Mouse (Mus musculus) liver, postnatal 0 days (tissue): ENCODE data around the gene Pnpla8.

Experiments
- CTCF ChIP-seq: sonication (generic); IDR thresholded peaks from 2 replicates; pipeline ENCODE4 v1.5.1; 2016; ENCODE audit warnings: antibody characterized with exemption, low read depth
- EP300 ChIP-seq: IDR thresholded peaks from 2 replicates; pipeline ENCODE4 v1.6.1; 2016; ENCODE audit warnings: antibody characterized with exemption, low read depth, mild to moderate bottlenecking

DNA sequence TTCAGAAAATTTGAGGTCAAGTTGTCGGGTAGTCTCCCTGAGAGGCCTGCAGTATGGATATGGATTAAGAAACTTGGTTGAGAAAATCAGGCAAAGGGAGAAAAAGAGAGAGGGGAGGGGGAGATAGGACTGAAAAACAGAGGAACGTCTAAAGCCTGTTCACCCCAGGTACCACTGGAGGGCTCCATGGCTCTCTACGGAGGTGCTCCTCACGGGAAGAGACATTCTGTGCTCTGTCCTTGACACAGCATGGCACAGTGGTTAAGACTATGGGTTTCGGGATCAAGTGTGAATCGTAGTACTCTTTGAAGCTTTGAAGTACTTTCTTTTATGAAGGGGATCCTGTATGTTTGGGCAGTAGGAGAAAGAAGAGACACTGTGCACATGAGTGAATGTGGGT is 106.3 kb downstream of the Pnpla8 start:
- 0 out of 2 replicates have a peak, but pooled peaks have one; percentile 11 for TF ChIP-seq CTCF
- TF ChIP-seq EP300: no peak
